Mouse (Mus musculus) heart, adult 2 months (tissue): Measurements from ENCODE around the gene Stpg3.

Source experiments
- CTCF ChIP-seq: fragments of 200-600 bp; IDR thresholded peaks from 2 replicates; pipeline ENCODE4 v1.8.1; 2022; ENCODE audit warnings: antibody characterized with exemption, mild to moderate bottlenecking, moderate library complexity
- EP300 ChIP-seq: fragments of 200-500 bp; IDR thresholded peaks from 2 replicates; pipeline ENCODE4 v1.6.1; 2011; ENCODE audit warnings: low read depth, low read length, control low read depth; ENCODE audit not compliant: insufficient read depth
- POLR2A ChIP-seq: fragments of 200-500 bp; IDR thresholded peaks from 2 replicates; pipeline ENCODE4 v1.6.1; 2011; ENCODE audit warnings: mild to moderate bottlenecking, low read depth, low read length, control low read depth; ENCODE audit not compliant: insufficient read depth

DNA sequence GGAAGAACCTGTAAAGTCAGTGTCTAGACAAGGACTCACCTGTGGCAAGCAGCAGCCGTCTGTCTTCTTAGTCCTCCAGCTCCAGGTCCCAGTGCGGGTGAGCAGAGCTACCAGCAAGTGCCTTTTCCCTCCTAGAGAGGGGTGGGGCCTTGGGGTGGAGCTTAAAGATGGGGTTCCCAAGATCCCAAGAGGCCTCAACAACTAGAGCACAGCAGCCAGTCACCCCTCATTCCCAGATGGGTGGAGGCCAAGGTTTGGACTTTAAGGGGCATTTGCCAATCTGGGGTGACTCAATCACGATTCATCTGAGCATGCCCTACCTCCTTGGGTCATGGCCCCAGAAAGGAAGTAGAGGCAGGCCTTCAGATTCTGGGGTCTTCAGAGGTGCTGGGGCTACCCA, 25.3 kb upstream of the Stpg3 start:
- TF ChIP-seq POLR2A (no peak), CTCF (no peak), EP300 (no peak)
